Mouse (Mus musculus): ENCODE data around the gene Col26a1. TPM values are rescaled to one million over a fixed set of nuclear protein-coding genes. Genes with fewer than 3 reads are reported as not detected.

The Col26a1 gene
- polyA plus RNA-seq, 1 experiment from 2014 or later = 30.2 TPM

DNA sequence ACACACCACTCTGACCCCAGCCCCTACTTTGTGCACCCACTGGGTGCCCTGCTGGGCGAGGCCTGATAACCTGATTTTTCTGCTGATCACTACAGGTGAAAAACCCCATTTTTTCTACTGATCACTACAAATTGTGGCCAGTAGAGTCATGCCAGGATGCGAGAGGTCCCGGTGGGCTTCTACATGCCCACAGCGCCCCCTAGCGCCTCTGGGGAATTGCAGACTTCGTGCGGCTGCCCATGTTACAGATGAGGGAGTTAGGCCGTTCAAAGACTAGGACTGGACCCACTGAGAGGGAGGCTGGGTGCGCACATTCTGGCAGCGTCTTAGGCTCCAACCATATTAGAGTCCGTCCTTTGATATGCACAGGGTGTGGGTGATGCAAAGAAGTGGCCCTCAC is 168.1 kb downstream of the Col26a1 start:
- WGBS = 25% methylated on average over 11 of the region's 11 CpGs
- H3K4me1 ChIP-seq (replicated peaks) = peaks cover 29% of the 10 kb centered on the region

GRCm38 (mm10) chr5:136714232-136714875 is 168.7 kb downstream of the Col26a1 start:
- 27% methylated on average over 32 of the region's 32 CpGs for WGBS
- H3K27me3 ChIP-seq = peaks cover 11% of the 10 kb centered on the region; the same call in 1 of the 2 replicates
- no peak overlapping the region for H3K4me3 ChIP-seq
- peaks cover 30% of the 10 kb centered on the region for H3K4me1 ChIP-seq (replicated peaks)
- H3K36me3 ChIP-seq = no peaks in the 10 kb centered on the region
- peak overlapping the region; percentile 40 for H3K4me2 ChIP-seq
- H3K9ac ChIP-seq = peak overlapping the region; percentile 60
- no peaks in the 10 kb centered on the region for H3K9me3 ChIP-seq
- H3K27ac ChIP-seq = no peak overlapping the region
- ATAC-seq (ENCODE audit: low FRiP score) = no peak

More for the DNA sequence above, 168.1 kb downstream of the Col26a1 start:
- peaks cover 11% of the 10 kb centered on the region; the same call in 1 of the 2 replicates for H3K27me3 ChIP-seq
- H3K4me3 ChIP-seq = no peak overlapping the region
- 0 out of 2 replicates have a peak overlapping the region, but pooled peaks have one; percentile 60 for H3K9ac ChIP-seq
- no peaks in the 10 kb centered on the region for H3K9me3 ChIP-seq
- no peak for ATAC-seq (ENCODE audit: low FRiP score)
- H3K36me3 ChIP-seq = no peaks in the 10 kb centered on the region
- H3K4me2 ChIP-seq = peak overlapping the region; percentile 40
- H3K27ac ChIP-seq = no peak overlapping the region

DNA sequence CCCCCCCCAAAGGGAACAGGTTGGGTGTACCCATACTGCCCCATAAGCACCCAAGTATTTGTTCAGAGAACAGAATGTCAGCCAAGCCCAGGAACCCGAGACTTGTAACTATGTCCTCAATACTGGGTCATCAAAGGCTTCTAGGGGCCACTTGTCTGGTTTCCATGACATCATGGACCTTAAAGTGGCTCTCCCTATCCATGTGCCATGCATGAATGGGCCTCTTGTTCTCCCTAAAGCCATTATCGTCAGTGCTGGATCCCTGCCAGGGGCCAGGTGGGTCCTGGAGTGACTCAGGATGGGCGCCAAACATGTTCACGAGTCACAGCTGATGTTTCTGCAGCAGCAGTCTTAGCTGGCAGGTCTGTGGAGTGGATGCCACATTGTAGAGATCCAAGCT is 172.3 kb downstream of the Col26a1 start:
- Histone ChIP-seq H3K9me3 (no peaks in the 10 kb centered on the region), H3K4me1 (replicated peaks) (peaks cover 22% of the 10 kb centered on the region), H3K27me3 (peaks cover 11% of the 10 kb centered on the region; the same call in 1 of the 2 replicates), H3K36me3 (no peaks in the 10 kb centered on the region), H3K4me2 (no peak overlapping the region), H3K4me3 (no peak overlapping the region), H3K9ac (no peak overlapping the region), H3K27ac (no peak overlapping the region)
- 43% methylated on average over 4 of the region's 4 CpGs for WGBS
- ATAC-seq (ENCODE audit: low FRiP score) = no peak

DNA sequence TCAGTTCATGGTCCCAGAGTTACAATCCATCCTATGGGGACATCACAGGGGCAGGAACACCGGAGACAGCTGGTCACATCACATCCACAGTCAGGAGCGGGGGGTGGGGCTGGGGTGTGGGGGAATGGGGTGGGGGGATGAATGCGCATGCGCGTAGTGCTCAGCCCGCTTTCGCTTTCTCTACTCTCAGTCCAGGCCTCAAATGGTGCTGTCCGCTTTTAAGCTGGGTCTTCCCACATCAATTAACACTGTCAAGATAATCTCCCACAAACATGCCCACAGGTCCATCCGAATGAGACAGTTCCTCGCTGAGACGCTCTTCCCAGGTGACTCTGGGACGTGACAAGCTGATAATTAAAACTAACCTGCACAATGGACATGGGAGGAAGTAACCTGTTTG is 174.9 kb downstream of the Col26a1 start:
- Histone ChIP-seq H3K9ac (no peak overlapping the region), H3K27me3 (no peaks in the 10 kb centered on the region)

DNA sequence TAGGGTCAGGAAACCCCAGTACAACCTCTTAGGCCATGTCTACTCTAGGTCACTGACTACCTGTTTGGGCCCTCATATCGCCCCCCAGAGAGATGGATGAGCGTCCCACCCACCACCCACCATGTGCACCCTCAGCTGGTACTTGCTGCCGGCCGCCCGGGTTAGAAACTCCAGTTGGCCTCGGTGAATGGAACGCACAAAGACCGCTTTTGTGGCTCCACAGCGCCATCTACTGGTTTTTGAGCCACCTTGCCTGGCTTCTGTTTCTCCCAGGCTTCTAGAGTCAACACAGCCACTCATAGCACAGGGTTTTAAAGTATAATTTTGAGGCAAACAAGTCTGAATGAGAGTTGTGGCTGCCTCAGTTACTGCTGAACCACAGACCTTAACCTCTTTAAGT is 176.2 kb downstream of the Col26a1 start:
- Histone ChIP-seq H3K36me3 (no peaks in the 10 kb centered on the region), H3K4me3 (no peak overlapping the region), H3K4me2 (no peak overlapping the region), H3K27ac (no peak overlapping the region), H3K27me3 (no peaks in the 10 kb centered on the region), H3K4me1 (replicated peaks) (peaks cover 11% of the 10 kb centered on the region; the same call in 1 of the 2 replicates), H3K9ac (no peak overlapping the region), H3K9me3 (no peaks in the 10 kb centered on the region)
- under 1% methylated on average over 9 of the region's 9 CpGs for WGBS
- no peak for ATAC-seq (ENCODE audit: low FRiP score)

More for the DNA sequence above, 174.9 kb downstream of the Col26a1 start:
- WGBS = 75% methylated on average over 12 of the region's 12 CpGs
- H3K27ac ChIP-seq = no peak overlapping the region
- H3K4me3 ChIP-seq = no peak overlapping the region
- peaks cover 11% of the 10 kb centered on the region; the same call in 1 of the 2 replicates for H3K4me1 ChIP-seq (replicated peaks)
- no peaks in the 10 kb centered on the region for H3K9me3 ChIP-seq
- H3K4me2 ChIP-seq = no peak overlapping the region
- H3K36me3 ChIP-seq = no peaks in the 10 kb centered on the region
- ATAC-seq (ENCODE audit: low FRiP score) = no peak

DNA sequence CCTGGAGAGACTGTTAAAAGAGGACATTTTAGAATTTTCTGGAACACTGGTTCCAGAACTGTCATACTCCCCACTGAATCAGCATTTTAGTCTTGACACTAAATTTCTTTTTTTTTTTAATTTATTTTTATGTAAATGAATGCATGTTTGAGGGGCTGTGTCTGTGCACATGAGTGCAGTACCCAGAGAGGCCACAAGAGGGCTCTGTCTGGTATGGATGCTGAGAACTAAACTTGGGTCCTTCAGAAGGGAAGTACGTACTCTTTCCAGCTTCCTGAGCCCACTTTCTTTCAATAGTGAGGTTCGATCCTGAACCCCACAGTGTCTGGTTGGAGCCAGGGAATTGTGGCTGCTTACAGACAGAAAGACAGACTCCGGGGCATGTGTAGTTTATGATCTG is 177.5 kb downstream of the Col26a1 start:
- H3K36me3 ChIP-seq = no peaks in the 10 kb centered on the region
- 95% methylated on average over 3 of the region's 3 CpGs for WGBS
- no peak for ATAC-seq (ENCODE audit: low FRiP score)

GRCm38 (mm10) chr5:136704151-136704550 is 178.9 kb downstream of the Col26a1 start:
- H3K27ac ChIP-seq = no peak overlapping the region
- H3K36me3 ChIP-seq = no peaks in the 10 kb centered on the region
- H3K9ac ChIP-seq = no peak overlapping the region
- H3K4me3 ChIP-seq = no peak overlapping the region
- ATAC-seq (ENCODE audit: low FRiP score) = no peak
- H3K4me1 ChIP-seq (replicated peaks) = peaks cover 4% of the 10 kb centered on the region; the same call in 1 of the 2 replicates
- H3K4me2 ChIP-seq = no peak overlapping the region
- 85% methylated on average over 8 of the region's 8 CpGs for WGBS
- no peaks in the 10 kb centered on the region for H3K9me3 ChIP-seq
- H3K27me3 ChIP-seq = no peaks in the 10 kb centered on the region

More for the DNA sequence above, 177.5 kb downstream of the Col26a1 start:
- H3K27ac ChIP-seq = no peak overlapping the region
- H3K4me2 ChIP-seq = no peak overlapping the region
- no peaks in the 10 kb centered on the region for H3K9me3 ChIP-seq
- H3K4me3 ChIP-seq = no peak overlapping the region
- no peaks in the 10 kb centered on the region for H3K27me3 ChIP-seq
- no peak overlapping the region for H3K9ac ChIP-seq
- peaks cover 6% of the 10 kb centered on the region; the same call in 1 of the 2 replicates for H3K4me1 ChIP-seq (replicated peaks)

GRCm38 (mm10) chr5:136703751-136704150 is 179.3 kb downstream of the Col26a1 start:
- no peak for ATAC-seq (ENCODE audit: low FRiP score)
- Histone ChIP-seq H3K4me2 (no peak overlapping the region), H3K27ac (no peak overlapping the region), H3K9ac (no peak overlapping the region), H3K9me3 (no peaks in the 10 kb centered on the region), H3K36me3 (no peaks in the 10 kb centered on the region), H3K4me1 (replicated peaks) (no peaks in the 10 kb centered on the region; the same call in 1 of the 2 replicates), H3K27me3 (no peaks in the 10 kb centered on the region), H3K4me3 (no peak overlapping the region)
- WGBS = 35% methylated on average over 3 of the region's 3 CpGs

DNA sequence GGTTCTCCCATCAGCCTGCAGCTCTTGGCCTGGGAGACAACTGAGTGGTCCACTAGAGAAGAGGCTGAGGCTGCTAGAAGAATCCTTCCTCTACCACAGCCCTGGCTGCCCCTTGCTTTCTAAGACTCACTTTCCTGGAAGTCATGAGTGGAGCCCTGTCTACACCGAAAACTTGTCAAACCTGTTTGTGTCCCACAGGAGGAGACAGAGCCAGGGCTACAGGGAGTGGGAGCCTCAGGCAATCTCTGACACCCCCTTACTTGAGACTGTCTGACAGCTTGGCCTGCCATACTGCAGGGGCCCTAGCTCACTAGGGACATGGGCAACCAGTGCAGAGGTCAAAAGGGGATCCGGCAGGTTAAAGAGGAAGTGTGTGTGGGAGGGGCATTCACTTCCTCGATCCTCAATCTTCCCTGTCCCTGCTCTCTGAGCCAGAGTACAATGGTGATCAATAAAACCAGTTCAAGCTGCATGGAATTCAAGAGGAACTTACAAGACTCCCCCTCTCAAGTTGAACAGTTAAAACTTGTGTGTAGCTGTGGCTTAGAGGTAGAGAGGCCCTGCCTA is 180.8 kb downstream of the Col26a1 start:
- 78% methylated on average over 3 of the region's 3 CpGs for WGBS
- no peak overlapping the region for H3K4me2 ChIP-seq
- H3K4me1 ChIP-seq (replicated peaks) = no peaks in the 10 kb centered on the region
- ATAC-seq (ENCODE audit: low FRiP score) = no peak
- H3K9me3 ChIP-seq = no peaks in the 10 kb centered on the region
- no peaks in the 10 kb centered on the region for H3K36me3 ChIP-seq
- no peaks in the 10 kb centered on the region for H3K27me3 ChIP-seq
- H3K9ac ChIP-seq = no peak overlapping the region
- no peak overlapping the region for H3K27ac ChIP-seq
- no peak overlapping the region for H3K4me3 ChIP-seq

- WGBS = 84% methylated on average over 9 of the region's 9 CpGs
- Histone ChIP-seq H3K36me3 (no peaks in the 10 kb centered on the region), H3K4me3 (no peak overlapping the region), H3K27me3 (no peaks in the 10 kb centered on the region), H3K27ac (no peak overlapping the region), H3K4me1 (replicated peaks) (no peaks in the 10 kb centered on the region), H3K4me2 (no peak overlapping the region), H3K9ac (no peak overlapping the region), H3K9me3 (no peaks in the 10 kb centered on the region)
- no peak for ATAC-seq (ENCODE audit: low FRiP score)
These were observed 185.4 kb downstream of the Col26a1 start for GRCm38 (mm10) chr5:136697618-136698017.

DNA sequence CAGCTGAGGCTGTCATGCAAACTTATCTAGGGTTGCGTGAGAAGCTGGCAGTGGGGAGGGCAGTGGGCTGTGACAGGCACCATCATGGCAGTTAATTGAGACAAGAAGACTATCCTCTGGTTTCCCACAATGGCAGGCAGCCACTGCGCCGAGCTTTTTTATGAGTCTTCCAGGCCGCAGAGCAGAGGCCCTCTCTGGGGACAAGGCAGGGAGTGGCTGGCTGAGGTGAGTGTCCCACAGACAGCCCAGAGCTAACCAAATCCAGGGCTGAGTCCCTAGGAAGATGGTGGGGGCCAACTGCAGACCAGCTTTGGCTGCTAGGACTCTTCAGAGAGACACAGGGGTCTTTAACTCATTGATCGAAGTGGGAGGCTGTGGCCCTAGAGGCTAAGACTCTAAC is 186.5 kb downstream of the Col26a1 start:
- ATAC-seq (ENCODE audit: low FRiP score) = no peak
- no peak overlapping the region for H3K4me2 ChIP-seq
- no peaks in the 10 kb centered on the region for H3K4me1 ChIP-seq (replicated peaks)
- WGBS = 76% methylated on average over 5 of the region's 5 CpGs
- no peaks in the 10 kb centered on the region for H3K9me3 ChIP-seq
- no peaks in the 10 kb centered on the region for H3K36me3 ChIP-seq
- H3K4me3 ChIP-seq = no peak overlapping the region
- H3K27ac ChIP-seq = no peak overlapping the region
- no peaks in the 10 kb centered on the region for H3K27me3 ChIP-seq
- no peak overlapping the region for H3K9ac ChIP-seq

DNA sequence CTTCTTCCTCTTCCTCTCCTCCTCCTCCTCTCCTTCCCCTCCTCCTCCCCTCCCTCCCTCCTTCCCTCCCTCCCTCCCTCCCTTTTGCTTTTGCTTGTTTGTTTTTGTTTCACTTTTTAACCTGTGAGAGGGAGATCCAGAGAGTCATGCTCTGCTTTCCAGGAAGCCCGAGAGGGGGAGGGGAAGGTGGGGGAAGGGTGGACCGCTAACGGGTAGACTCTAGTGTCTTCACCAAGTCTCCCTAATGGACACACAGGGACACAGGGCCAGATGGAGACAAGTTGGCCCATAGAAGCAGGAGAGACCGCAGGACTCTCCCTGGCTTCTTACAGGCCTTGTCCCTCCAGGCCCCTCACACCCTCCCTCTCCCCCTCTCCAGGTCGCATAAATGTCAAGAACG is 188.0 kb downstream of the Col26a1 start:
- Histone ChIP-seq H3K9me3 (no peaks in the 10 kb centered on the region), H3K9ac (no peak overlapping the region), H3K36me3 (no peaks in the 10 kb centered on the region), H3K27me3 (no peaks in the 10 kb centered on the region), H3K4me1 (replicated peaks) (no peaks in the 10 kb centered on the region), H3K4me3 (no peak overlapping the region), H3K4me2 (no peak overlapping the region), H3K27ac (no peak overlapping the region)
- WGBS = 89% methylated on average over 6 of the region's 6 CpGs
- ATAC-seq (ENCODE audit: low FRiP score) = no peak

GRCm38 (mm10) chr5:136693418-136693817 is 189.6 kb downstream of the Col26a1 start:
- Histone ChIP-seq H3K27me3 (no peaks in the 10 kb centered on the region), H3K4me2 (no peak overlapping the region), H3K27ac (no peak overlapping the region), H3K36me3 (no peaks in the 10 kb centered on the region), H3K9me3 (no peaks in the 10 kb centered on the region), H3K4me3 (no peak overlapping the region), H3K9ac (no peak overlapping the region), H3K4me1 (replicated peaks) (no peaks in the 10 kb centered on the region)
- no peak for ATAC-seq (ENCODE audit: low FRiP score)
- 86% methylated on average over 7 of the region's 7 CpGs for WGBS

All from hindbrain, embryonic 13.5 days (tissue).